Mouse (Mus musculus) embryonic facial prominence, embryonic 11.5 days (tissue): Measurements from ENCODE around the gene Slc22a1. TPM values are rescaled to one million over a fixed set of nuclear protein-coding genes. Genes with fewer than 3 reads are reported as not detected.

ENCODE experiments used
- ATAC-seq: fragments of 200-750 bp; cut with Nextera tagmentation; replicated peaks from 2 replicates; pipeline ENCODE4 v1.8.0; 2017; ENCODE audit warnings: low read depth; ENCODE audit not compliant: insufficient number of reproducible peaks, low FRiP score, low TSS enrichment
- DNase-seq: peaks from one replicate; pipeline ENCODE4 v3.0.0-alpha.2; 2015; ENCODE audit warnings: low spot score
- H3K27ac ChIP-seq: fragments of 300-500 bp; sonication (generic); replicated peaks from 2 replicates; pipeline ENCODE4 v1.5.1; 2014; ENCODE audit warnings: mild to moderate bottlenecking, low read depth, low read length, control low read depth
- H3K27me3 ChIP-seq: fragments of 300-500 bp; sonication (generic); 2 replicates; pipeline ENCODE4 v1.6.1; 2014; ENCODE audit warnings: mild to moderate bottlenecking, low read length, moderate library complexity, mixed read lengths; ENCODE audit not compliant: control insufficient read depth, insufficient read depth
- H3K36me3 ChIP-seq: fragments of 300-500 bp; sonication (generic); replicated peaks from 2 replicates; pipeline ENCODE4 v1.6.1; 2014; ENCODE audit warnings: low read depth, mild to moderate bottlenecking, low read length, moderate library complexity, mixed read lengths; ENCODE audit not compliant: control insufficient read depth, insufficient read depth
- H3K4me1 ChIP-seq: fragments of 300-500 bp; sonication (generic); 2 replicates; pipeline ENCODE4 v1.6.1; 2014; ENCODE audit warnings: low read length, mixed read lengths; ENCODE audit not compliant: control insufficient read depth, insufficient read depth
- H3K4me2 ChIP-seq: fragments of 300-500 bp; sonication (generic); 2 replicates; pipeline ENCODE4 v1.6.1; 2014; ENCODE audit warnings: low read depth, mild to moderate bottlenecking, control low read depth, low read length, moderate library complexity
- H3K4me3 ChIP-seq: fragments of 300-500 bp; sonication (generic); 2 replicates; pipeline ENCODE4 v1.5.1; 2014; ENCODE audit warnings: low read depth, low read length, control low read depth
- H3K9ac ChIP-seq: fragments of 300-500 bp; sonication (generic); replicated peaks from 2 replicates; pipeline ENCODE4 v1.6.1; 2014; ENCODE audit warnings: mild to moderate bottlenecking, control low read depth, low read length
- H3K9me3 ChIP-seq: fragments of 300-500 bp; sonication (generic); replicated peaks from 2 replicates; pipeline ENCODE4 v1.6.1; 2016; ENCODE audit warnings: mild to moderate bottlenecking, low read length, inconsistent platforms, mixed read lengths; ENCODE audit not compliant: control insufficient read depth
- WGBS: fragments of 180-500 bp; shearing (Covaris S2); extraction: QIAGEN DNeasy Blood & Tissue Kit; methylation state at CpG from one replicate; pipeline ENCODE4 v1.1.7; 2014; 5-methylcytosine and 5-hydroxymethylcytosine counted together
- polyA plus RNA-seq: library from polyadenylated mRNA; unstranded; fragments of >200 nt; fragmentation: Nextera tagmentation; extraction: Ambion mirVana; gene quantifications from 2 replicates; pipeline ENCODE4 v1.2.1, GENCODE M21; 2014

Slc22a1 gene
- polyA plus RNA-seq, 1 experiment from 2014 or later: not detected

GRCm38 (mm10) chr17:12664156-12664555, 11.5 kb downstream of the Slc22a1 start:
- Histone ChIP-seq H3K4me3 (no peak overlapping the region), H3K36me3 (no peaks in the 10 kb centered on the region), H3K9me3 (no peaks in the 10 kb centered on the region), H3K4me2 (no peak overlapping the region), H3K27me3 (no peaks in the 10 kb centered on the region), H3K4me1 (no peaks in the 10 kb centered on the region), H3K9ac (no peak overlapping the region), H3K27ac (no peak overlapping the region)
- WGBS: 68% methylated on average over 8 of the region's 8 CpGs
- no peak for DNase-seq
- ATAC-seq: no peak

GRCm38 (mm10) chr17:12660572-12661260, 14.9 kb downstream of the Slc22a1 start:
- ATAC-seq (0 out of 2 replicates have a peak, but pooled peaks have one; percentile 29), DNase-seq (peak; percentile 72)

GRCm38 (mm10) chr17:12659233-12659632, 16.4 kb downstream of the Slc22a1 start:
- Histone ChIP-seq H3K4me1 (no peaks in the 10 kb centered on the region), H3K27ac (no peak overlapping the region), H3K9ac (no peak overlapping the region), H3K9me3 (no peaks in the 10 kb centered on the region), H3K27me3 (no peaks in the 10 kb centered on the region), H3K4me3 (no peak overlapping the region), H3K36me3 (no peaks in the 10 kb centered on the region), H3K4me2 (no peak overlapping the region)
- DNase-seq (no peak), ATAC-seq (no peak)
- WGBS: 92% methylated on average over 10 of the region's 10 CpGs

More at GRCm38 (mm10) chr17:12660572-12661260, 14.9 kb downstream of the Slc22a1 start:
- no peaks in the 10 kb centered on the region for H3K27me3 ChIP-seq
- H3K4me1 ChIP-seq: no peaks in the 10 kb centered on the region
- no peaks in the 10 kb centered on the region for H3K9me3 ChIP-seq
- no peaks in the 10 kb centered on the region for H3K36me3 ChIP-seq
- no peak overlapping the region for H3K9ac ChIP-seq
- WGBS: 72% methylated on average over 13 of the region's 13 CpGs
- H3K4me3 ChIP-seq: no peak overlapping the region
- no peak overlapping the region for H3K27ac ChIP-seq
- H3K4me2 ChIP-seq: no peak overlapping the region

GRCm38 (mm10) chr17:12658784-12659183, 16.8 kb downstream of the Slc22a1 start:
- H3K4me3 ChIP-seq: no peak overlapping the region
- 83% methylated on average over 7 of the region's 7 CpGs for WGBS
- H3K4me1 ChIP-seq: no peaks in the 10 kb centered on the region
- H3K27me3 ChIP-seq: no peaks in the 10 kb centered on the region
- ATAC-seq: no peak
- H3K9ac ChIP-seq: no peak overlapping the region
- DNase-seq: no peak
- no peak overlapping the region for H3K27ac ChIP-seq
- no peaks in the 10 kb centered on the region for H3K36me3 ChIP-seq
- H3K4me2 ChIP-seq: no peak overlapping the region
- H3K9me3 ChIP-seq: no peaks in the 10 kb centered on the region

- H3K4me1 ChIP-seq: no peaks in the 10 kb centered on the region
- H3K27me3 ChIP-seq: no peaks in the 10 kb centered on the region
- DNase-seq (no peak), ATAC-seq (no peak)
- no peak overlapping the region for H3K4me3 ChIP-seq
- WGBS: 80% methylated on average over 7 of the region's 7 CpGs
- no peak overlapping the region for H3K27ac ChIP-seq
- H3K36me3 ChIP-seq: no peaks in the 10 kb centered on the region
- no peak overlapping the region for H3K4me2 ChIP-seq
- no peaks in the 10 kb centered on the region for H3K9me3 ChIP-seq
- H3K9ac ChIP-seq: no peak overlapping the region
Measured at GRCm38 (mm10) chr17:12655826-12656225, 19.8 kb downstream of the Slc22a1 start.

GRCm38 (mm10) chr17:12654061-12654460, 21.6 kb downstream of the Slc22a1 start:
- Histone ChIP-seq H3K27ac (no peak overlapping the region), H3K4me1 (no peaks in the 10 kb centered on the region), H3K9ac (no peak overlapping the region), H3K4me2 (no peak overlapping the region), H3K4me3 (no peak overlapping the region), H3K36me3 (no peaks in the 10 kb centered on the region), H3K9me3 (no peaks in the 10 kb centered on the region), H3K27me3 (no peaks in the 10 kb centered on the region)
- WGBS: 96% methylated on average over 3 of the region's 3 CpGs
- no peak for DNase-seq
- ATAC-seq: no peak

GRCm38 (mm10) chr17:12652604-12653003, 23.0 kb downstream of the Slc22a1 start:
- Histone ChIP-seq H3K4me1 (no peaks in the 10 kb centered on the region), H3K9ac (no peak overlapping the region), H3K9me3 (no peaks in the 10 kb centered on the region), H3K27me3 (no peaks in the 10 kb centered on the region), H3K27ac (no peak overlapping the region), H3K36me3 (no peaks in the 10 kb centered on the region), H3K4me2 (no peak overlapping the region), H3K4me3 (no peak overlapping the region)
- DNase-seq (no peak), ATAC-seq (no peak)
- 94% methylated on average over 11 of the region's 11 CpGs for WGBS

GRCm38 (mm10) chr17:12645461-12645860, 30.2 kb downstream of the Slc22a1 start:
- H3K27me3 ChIP-seq: no peaks in the 10 kb centered on the region
- no peaks in the 10 kb centered on the region for H3K4me1 ChIP-seq
- 86% methylated on average over 5 of the region's 5 CpGs for WGBS
- no peak overlapping the region for H3K9ac ChIP-seq
- DNase-seq: no peak
- no peak overlapping the region for H3K27ac ChIP-seq
- no peaks in the 10 kb centered on the region for H3K36me3 ChIP-seq
- no peak overlapping the region for H3K4me2 ChIP-seq
- no peak for ATAC-seq
- no peak overlapping the region for H3K4me3 ChIP-seq
- H3K9me3 ChIP-seq: no peaks in the 10 kb centered on the region
